Mouse (Mus musculus) kidney, postnatal 0 days (tissue): ENCODE results near the gene Fkbp14. TPM values are rescaled to one million over a fixed set of nuclear protein-coding genes. Genes with fewer than 3 reads are reported as not detected.

Source experiments
- ATAC-seq: fragments of 200-750 bp; cut with Nextera tagmentation; replicated peaks from 2 replicates; pipeline ENCODE4 v1.8.0; 2017; ENCODE audit warnings: low read depth, moderate number of reproducible peaks, moderate TSS enrichment, moderate library complexity; ENCODE audit not compliant: low FRiP score
- DNase-seq: peaks from one replicate; pipeline ENCODE4 v3.0.0-alpha.2; 2016; ENCODE audit warnings: low spot score
- H3K27ac ChIP-seq: fragments of 300-500 bp; sonication (generic); 2 replicates; pipeline ENCODE4 v1.5.1; 2014; ENCODE audit warnings: mild to moderate bottlenecking
- H3K27me3 ChIP-seq: fragments of 300-500 bp; sonication (generic); 2 replicates; pipeline ENCODE4 v1.6.1; 2014; ENCODE audit warnings: low read length, mixed read lengths; ENCODE audit not compliant: insufficient read depth
- H3K36me3 ChIP-seq: fragments of 300-500 bp; sonication (generic); 2 replicates; pipeline ENCODE4 v1.6.1; 2014; ENCODE audit warnings: low read length, mixed read lengths; ENCODE audit not compliant: insufficient read depth
- H3K4me1 ChIP-seq: fragments of 300-500 bp; sonication (generic); replicated peaks from 2 replicates; pipeline ENCODE4 v1.6.1; 2014; ENCODE audit warnings: antibody characterized with exemption, low read length, mixed read lengths; ENCODE audit not compliant: insufficient read depth
- H3K4me2 ChIP-seq: fragments of 300-500 bp; sonication (generic); 2 replicates; pipeline ENCODE4 v1.6.1; 2014; ENCODE audit warnings: mild to moderate bottlenecking, low read length, moderate library complexity, mixed read lengths
- H3K4me3 ChIP-seq: fragments of 300-500 bp; sonication (generic); replicated peaks from 2 replicates; pipeline ENCODE4 v1.5.1; 2014; ENCODE audit warnings: low read depth, low read length
- H3K9ac ChIP-seq: fragments of 300-500 bp; sonication (generic); 2 replicates; pipeline ENCODE4 v1.6.1; 2014; ENCODE audit warnings: low read depth, low read length
- H3K9me3 ChIP-seq: fragments of 300-500 bp; sonication (generic); replicated peaks from 2 replicates; pipeline ENCODE4 v1.6.1; 2016; ENCODE audit warnings: low read length, inconsistent platforms, mixed read lengths
- CTCF ChIP-seq: IDR thresholded peaks from 2 replicates; pipeline ENCODE4 v1.5.1; 2016; ENCODE audit warnings: antibody characterized with exemption, low read depth, mild to moderate bottlenecking, moderate library complexity
- WGBS: fragments of 180-500 bp; shearing (Covaris S2); extraction: QIAGEN DNeasy Blood & Tissue Kit; methylation state at CpG from one replicate; pipeline ENCODE4 v1.1.7; 2014; 5-methylcytosine and 5-hydroxymethylcytosine counted together
- polyA plus RNA-seq: library from polyadenylated mRNA; unstranded; fragments of >200 nt; fragmentation: Nextera tagmentation; extraction: Ambion mirVana; gene quantifications from 2 replicates; pipeline ENCODE4 v1.2.1, GENCODE M21; 2015

Fkbp14 gene
- polyA plus RNA-seq, 1 experiment from 2014 or later: 19.8 TPM

GRCm38 (mm10) chr6:54600681-54601347, 3.7 kb upstream of the Fkbp14 start:
- ATAC-seq: 0 out of 2 replicates have a peak, but pooled peaks have one; percentile 25
- Histone ChIP-seq H3K9me3 (no peaks in the 10 kb centered on the region), H3K4me3 (no peak overlapping the region), H3K9ac (no peak overlapping the region), H3K4me1 (peaks cover 20% of the 10 kb centered on the region), H3K36me3 (no peaks in the 10 kb centered on the region), H3K27ac (peak overlapping the region; percentile 28; the same call in 1 of the 2 replicates), H3K4me2 (no peak overlapping the region), H3K27me3 (no peaks in the 10 kb centered on the region)
- DNase-seq: no peak
- TF ChIP-seq CTCF: no peak
- WGBS: 55% methylated on average over 5 of the region's 5 CpGs

- 79% methylated on average over 3 of the region's 3 CpGs for WGBS
- no peak overlapping the region for H3K4me3 ChIP-seq
- DNase-seq: no peak
- TF ChIP-seq CTCF: no peak
- no peaks in the 10 kb centered on the region for H3K9me3 ChIP-seq
- ATAC-seq: no peak
- no peak overlapping the region for H3K27ac ChIP-seq
- H3K36me3 ChIP-seq: no peaks in the 10 kb centered on the region
- no peak overlapping the region for H3K9ac ChIP-seq
- peaks cover 21% of the 10 kb centered on the region for H3K4me1 ChIP-seq
- H3K27me3 ChIP-seq: no peaks in the 10 kb centered on the region
- no peak overlapping the region for H3K4me2 ChIP-seq
Measured at GRCm38 (mm10) chr6:54597711-54598110, 603 bp upstream of the Fkbp14 start.

- Histone ChIP-seq H3K36me3 (no peaks in the 10 kb centered on the region), H3K4me3 (peak overlapping the region; percentile 86), H3K9me3 (no peaks in the 10 kb centered on the region), H3K4me2 (peak overlapping the region; percentile 94), H3K9ac (peak overlapping the region; percentile 85), H3K27ac (peak overlapping the region; percentile 85), H3K4me1 (peaks cover 23% of the 10 kb centered on the region; the same call in 1 of the 2 replicates), H3K27me3 (no peaks in the 10 kb centered on the region)
- WGBS: under 1% methylated on average over 48 of the region's 48 CpGs
- no peak for ATAC-seq
- TF ChIP-seq CTCF: no peak
- DNase-seq: no peak
Measured at GRCm38 (mm10) chr6:54595330-54595878, 1.7 kb downstream of the Fkbp14 start.

GRCm38 (mm10) chr6:54594469-54595329, 2.4 kb downstream of the Fkbp14 start, which contains the start of gene Plekha8:
Gene Plekha8, plus strand, starts transcription at chr6:54595111.
- ATAC-seq (peak; percentile 93), DNase-seq (peak; percentile 93)
- Histone ChIP-seq H3K9ac (peak within 1 kb of the TSS; percentile 85), H3K9me3 (no peaks in the 10 kb centered on the region), H3K4me2 (peak within 1 kb of the TSS; percentile 94), H3K4me1 (peaks cover 23% of the 10 kb centered on the region; the same call in 1 of the 2 replicates), H3K4me3 (peak within 1 kb of the TSS; percentile 86), H3K27ac (peak within 1 kb of the TSS; percentile 85), H3K27me3 (no peaks in the 10 kb centered on the region), H3K36me3 (no peaks in the 10 kb centered on the region)
- TF ChIP-seq CTCF: no peak
- WGBS: under 1% methylated on average over 49 of the region's 49 CpGs

- TF ChIP-seq CTCF: no peak
- ATAC-seq (no peak), DNase-seq (no peak)
- no peaks in the 10 kb centered on the region for H3K9me3 ChIP-seq
- H3K4me1 ChIP-seq: peaks cover 23% of the 10 kb centered on the region; the same call in 1 of the 2 replicates
- peak overlapping the region; percentile 57; the same call in 1 of the 2 replicates for H3K4me3 ChIP-seq
- peak overlapping the region; percentile 94 for H3K4me2 ChIP-seq
- H3K36me3 ChIP-seq: no peaks in the 10 kb centered on the region
- whole genome bisulfite sequencing: 38% methylated on average over 8 of the region's 8 CpGs
- no peaks in the 10 kb centered on the region for H3K27me3 ChIP-seq
- peak overlapping the region; percentile 85 for H3K27ac ChIP-seq
- H3K9ac ChIP-seq: no peak overlapping the region
Measured at GRCm38 (mm10) chr6:54593766-54594468, 3.2 kb downstream of the Fkbp14 start.
